Mouse (Mus musculus): ENCODE data around the gene Dexi.

GRCm38 (mm10) chr16:10527046-10527644 is 15.7 kb downstream of the Dexi start:
- no peak for TF ChIP-seq TAL1 (IDR thresholded peaks at IDR 0.05; ENCODE audit: low read length)
- TF ChIP-seq GATA1 (IDR thresholded peaks at IDR 0.05; ENCODE audit: low read length): no peak
